Mouse (Mus musculus) spleen, postnatal 14 days (tissue): ENCODE measurements at regions not wholly inside any gene's neighbourhood (a gene's known extent, or its start where the extent isn't known, plus 50 kb on each side); places are given as distances from the start of the nearest gene placed in this dataset.
A peak's percentile ranks its signal among the peaks of the same experiment; 100 is the strongest.
"Not testable (repeated sequence)": the region's sequence is repeated elsewhere in the genome, so short reads cannot be mapped to it uniquely, and the experiment has no call there.

Experiments
- DNase-seq, 2 experiments: peaks; one replicate each; pipeline ENCODE4 v3.0.0; 2021 to 2022; ENCODE audit warnings: low spot score in 2 of 2

- DNase-seq = not testable (repeated sequence)
Observed at GRCm38 (mm10) chr10:22556401-22556800, 88.4 kb upstream of the Slc2a12 start.

GRCm38 (mm10) chr10:22569250-22570010, 75.4 kb upstream of the Slc2a12 start:
- DNase-seq = not testable (repeated sequence)

- not testable (repeated sequence) for DNase-seq
Observed at GRCm38 (mm10) chr10:22574048-22574447, 70.8 kb upstream of the Slc2a12 start.

GRCm38 (mm10) chr10:22579426-22579825, 65.4 kb upstream of the Slc2a12 start:
- DNase-seq = peak in 1 of 2 experiments; percentile 31

GRCm38 (mm10) chr10:22581300-22581699, 63.5 kb upstream of the Slc2a12 start:
- DNase-seq = not testable (repeated sequence)

GRCm38 (mm10) chr10:22583306-22583705, 61.5 kb upstream of the Slc2a12 start:
- not testable (repeated sequence) for DNase-seq

GRCm38 (mm10) chr10:22588587-22588986, 56.2 kb upstream of the Slc2a12 start:
- DNase-seq = not testable (repeated sequence)

- DNase-seq = not testable (repeated sequence)
Observed at GRCm38 (mm10) chr10:22591664-22592063, 53.1 kb upstream of the Slc2a12 start.

GRCm38 (mm10) chr10:22592189-22592603, 52.6 kb upstream of the Slc2a12 start:
- DNase-seq = not testable (repeated sequence)

GRCm38 (mm10) chr10:22592752-22593151, 52.1 kb upstream of the Slc2a12 start:
- DNase-seq = not testable (repeated sequence)
